Mouse (Mus musculus): Measurements from ENCODE around the gene Fam89b.

DNA sequence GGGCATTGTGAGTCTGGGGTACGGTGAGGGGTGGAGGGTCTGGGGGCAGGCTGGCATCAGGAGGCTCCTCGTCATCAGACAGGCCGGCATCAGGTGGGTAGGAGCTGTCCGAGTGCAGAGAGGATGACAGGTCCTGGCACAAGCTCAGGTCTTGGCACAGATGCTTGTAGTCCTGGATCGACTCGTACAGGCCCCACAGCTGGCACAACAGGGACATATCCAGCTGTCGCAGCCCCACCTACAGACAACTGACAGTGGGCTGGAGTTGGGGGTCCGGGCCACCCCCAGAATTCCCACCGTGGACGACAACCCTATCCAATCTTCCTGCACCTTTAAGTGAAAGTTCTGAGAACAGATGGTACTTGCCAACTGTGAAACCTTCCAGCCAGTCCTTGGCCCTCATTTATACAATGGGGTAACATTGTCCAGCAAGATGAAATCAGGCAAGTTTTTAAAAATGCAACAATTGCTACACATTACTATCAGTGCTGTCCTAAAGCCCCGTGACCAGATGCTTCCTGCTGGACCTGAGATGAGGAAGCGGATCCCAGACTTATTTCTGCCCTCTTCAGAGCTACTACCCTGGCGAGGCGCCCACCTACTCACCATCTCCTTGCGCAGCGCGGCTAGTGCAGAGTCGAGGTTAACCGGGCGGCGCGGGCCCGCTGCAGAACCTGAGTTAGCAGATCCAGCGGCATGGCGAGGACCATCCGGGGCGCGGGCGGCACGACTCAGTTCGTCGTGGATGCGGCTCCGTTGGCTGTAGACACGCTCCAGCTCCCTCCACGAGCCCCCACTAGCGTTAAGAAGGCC, 616 bp downstream of the Fam89b start:
- TF ChIP-seq CTCF (IDR thresholded peaks at IDR 0.05; ENCODE audit: borderline replicate concordance, control insufficient read depth, extremely low read depth, insufficient read depth, low read length, poor library complexity): no peak
- no peak for TF ChIP-seq POLR2A (IDR thresholded peaks at IDR 0.05; ENCODE audit: control insufficient read depth, extremely low read depth, insufficient read depth, low read length, poor library complexity)

Measured in thymus, adult 2 months (tissue).